Mouse (Mus musculus): ENCODE results near the gene Msh2. TPM values are rescaled to one million over a fixed set of nuclear protein-coding genes. Genes with fewer than 3 reads are reported as not detected.
"Not testable (repeated sequence)": the region's sequence is repeated elsewhere in the genome, so short reads cannot be mapped to it uniquely, and the experiment has no call there.

The Msh2 gene
- total and polyA plus RNA-seq, 3 experiments: 40.8 to 42.5 TPM; not detected in 1

DNA sequence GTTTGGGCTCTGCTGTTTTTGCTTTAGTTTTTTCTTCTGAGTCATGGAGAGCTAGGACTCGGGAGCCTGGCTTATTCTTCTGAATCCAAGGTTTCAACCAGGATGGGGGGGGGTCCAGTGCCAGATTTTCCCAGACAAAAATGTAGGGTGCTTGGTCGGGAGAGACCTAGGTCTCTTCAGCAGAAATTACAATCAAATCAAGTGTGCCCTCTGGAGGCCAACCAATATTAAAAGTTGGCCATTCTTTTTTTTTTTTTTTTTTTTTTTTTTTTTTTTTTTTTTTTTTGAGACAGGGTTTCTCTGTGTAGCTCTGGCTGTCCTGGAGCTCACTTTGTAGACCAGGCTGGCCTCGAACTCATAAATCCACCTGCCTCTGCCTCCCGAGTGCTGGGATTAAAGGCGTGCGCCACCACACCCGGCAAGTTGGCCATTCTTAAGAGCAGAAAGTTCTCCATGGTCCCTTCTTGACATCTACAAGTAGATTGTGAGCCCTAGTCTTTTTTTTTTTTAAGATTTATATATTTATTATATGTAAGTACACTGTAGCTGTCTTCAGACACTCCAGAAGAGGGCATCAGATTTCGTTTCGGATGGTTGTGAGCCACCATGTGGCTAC, 10.1 kb upstream of the Msh2 start:
- H3K9me3 ChIP-seq (replicated peaks; ENCODE audit: insufficient read depth, low read length); H3K79me2 ChIP-seq (ENCODE audit: control insufficient read depth, insufficient read depth, low read length, poor library complexity); H3K9ac ChIP-seq (ENCODE audit: control insufficient read depth, low read depth, low read length, poor library complexity, severe bottlenecking); H3K27ac ChIP-seq (ENCODE audit: control insufficient read depth, low read depth, low read length); H3K4me1 ChIP-seq (ENCODE audit: control insufficient read depth in 1 of 2, insufficient read depth in 2 of 2, low read length in 2 of 2); H3K27me3 ChIP-seq (ENCODE audit: control insufficient read depth in 1 of 2, insufficient read depth in 2 of 2, low read length in 2 of 2); H3K36me3 ChIP-seq (ENCODE audit: control insufficient read depth in 1 of 2, insufficient read depth in 2 of 2, low read length in 2 of 2); DNase-seq (ENCODE audit: low read depth, low spot score); H3K4me3 ChIP-seq (ENCODE audit: control insufficient read depth in 1 of 2, insufficient read depth in 1 of 2, low read depth in 2 of 2, low read length in 2 of 2): not testable (repeated sequence)
- TF ChIP-seq CTCF (IDR thresholded peaks at IDR 0.05 in 2 of 3, conservative IDR thresholded peaks at IDR 0.05 in 1 of 3; ENCODE audit: control insufficient read depth in 1 of 3, insufficient read depth in 1 of 3, low read depth in 2 of 3, low read length in 3 of 3, poor library complexity in 1 of 3, severe bottlenecking in 1 of 3) (peak in 1 of 3 experiments; percentile 12; a peak in 1 of 6 replicates), ZNF384 (IDR thresholded peaks at IDR 0.05; ENCODE audit: low read depth, low read length) (peak; percentile 87)

DNA sequence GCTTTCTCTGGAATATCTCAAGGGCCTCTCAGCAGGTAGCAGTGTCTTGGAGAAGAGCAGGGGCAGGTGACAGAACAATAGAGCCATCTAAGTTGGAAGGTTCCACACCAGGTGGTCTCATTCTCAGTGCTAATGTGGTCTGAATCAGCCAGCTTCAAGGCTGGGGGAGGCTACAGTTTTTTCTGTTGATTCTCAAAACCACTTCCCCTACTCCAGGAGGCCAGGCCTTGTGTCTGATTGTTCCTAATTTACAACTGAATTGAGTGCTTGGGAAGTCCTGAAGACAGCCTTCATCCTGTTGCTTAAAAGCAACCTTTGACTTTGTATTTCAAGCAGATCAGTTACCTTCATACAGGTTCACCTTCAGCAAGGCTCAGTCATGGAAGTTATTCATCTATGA, 7.9 kb upstream of the Msh2 start:
- Histone ChIP-seq H3K4me3 (ENCODE audit: control insufficient read depth in 1 of 2, insufficient read depth in 1 of 2, low read depth in 2 of 2, low read length in 2 of 2) (no peak overlapping the region), H3K36me3 (ENCODE audit: control insufficient read depth in 1 of 2, insufficient read depth in 2 of 2, low read length in 2 of 2) (peaks cover 0 to 3% of the 10 kb centered on the region in 2 experiments; a peak in 1 of 4 replicates)
- TF ChIP-seq ZKSCAN1 (IDR thresholded peaks at IDR 0.05; ENCODE audit: low read depth, low read length) (no peak), POLR2AphosphoS5 (IDR thresholded peaks at IDR 0.05; ENCODE audit: borderline replicate concordance, low read depth, low read length) (no peak), TCF12 (IDR thresholded peaks at IDR 0.05; ENCODE audit: low read depth, low read length) (no peak), EP300 (IDR thresholded peaks at IDR 0.05; ENCODE audit: low read depth in 1 of 2, low read length in 2 of 2) (peak; percentile 39 to 67; a peak in 3 of 4 replicates), POLR2A (IDR thresholded peaks at IDR 0.05; ENCODE audit: control insufficient read depth in 1 of 2, insufficient read depth in 1 of 2, low read depth in 1 of 2, low read length in 2 of 2, poor library complexity in 1 of 2) (no peak), CTCF (IDR thresholded peaks at IDR 0.05 in 2 of 3, conservative IDR thresholded peaks at IDR 0.05 in 1 of 3; ENCODE audit: control insufficient read depth in 1 of 3, insufficient read depth in 1 of 3, low read depth in 2 of 3, low read length in 3 of 3, poor library complexity in 1 of 3, severe bottlenecking in 1 of 3) (no peak), TAL1 (IDR thresholded peaks at IDR 0.05; ENCODE audit: low read length) (no peak), SMC3 (IDR thresholded peaks at IDR 0.05; ENCODE audit: low read depth, low read length) (no peak), ETS1 (IDR thresholded peaks at IDR 0.05; ENCODE audit: low read depth, low read length) (no peak), MYB (IDR thresholded peaks at IDR 0.05; ENCODE audit: low read depth, low read length) (peak; percentile 75), MEF2A (IDR thresholded peaks at IDR 0.05; ENCODE audit: extremely low read depth, insufficient replicate concordance, low read depth, low read length, poor library complexity, severe bottlenecking) (no peak), SIN3A (IDR thresholded peaks at IDR 0.05; ENCODE audit: low read length) (no peak), ELF1 (IDR thresholded peaks at IDR 0.05; ENCODE audit: low read depth, low read length) (no peak), JUND (IDR thresholded peaks at IDR 0.05; ENCODE audit: low read depth, low read length) (no peak), NRF1 (IDR thresholded peaks at IDR 0.05; ENCODE audit: insufficient read depth, low read depth, low read length, poor library complexity, severe bottlenecking) (no peak)

More for the DNA sequence above, 7.9 kb upstream of the Msh2 start:
- H3K27ac ChIP-seq (ENCODE audit: control insufficient read depth, low read depth, low read length): peak overlapping the region; percentile 46; the same call in 1 of the 2 replicates
- peak; percentile 47 for DNase-seq (ENCODE audit: low read depth, low spot score)
- H3K9me3 ChIP-seq (replicated peaks; ENCODE audit: insufficient read depth, low read length): no peaks in the 10 kb centered on the region
- peaks cover 2 to 10% of the 10 kb centered on the region in 2 experiments for H3K4me1 ChIP-seq (ENCODE audit: control insufficient read depth in 1 of 2, insufficient read depth in 2 of 2, low read length in 2 of 2)
- no peak overlapping the region for H3K9ac ChIP-seq (ENCODE audit: control insufficient read depth, low read depth, low read length, poor library complexity, severe bottlenecking)
- H3K79me2 ChIP-seq (ENCODE audit: control insufficient read depth, insufficient read depth, low read length, poor library complexity): no peaks in the 10 kb centered on the region
- H3K27me3 ChIP-seq (ENCODE audit: control insufficient read depth in 1 of 2, insufficient read depth in 2 of 2, low read length in 2 of 2): no peaks in the 10 kb centered on the region

All from MEL (cell line).